Mouse (Mus musculus) midbrain, embryonic 16.5 days (tissue): Measurements from ENCODE around the gene Ptgds. TPM values are rescaled to one million over a fixed set of nuclear protein-coding genes. Genes with fewer than 3 reads are reported as not detected.

Source experiments
- ATAC-seq: fragments of 200-750 bp; cut with Nextera tagmentation; 2 replicates; pipeline ENCODE4 v1.8.0; 2017; ENCODE audit warnings: moderate TSS enrichment
- H3K27ac ChIP-seq: fragments of 300-500 bp; sonication (generic); 2 replicates; pipeline ENCODE4 v1.5.1; 2014; ENCODE audit warnings: mild to moderate bottlenecking, low read length, mixed read lengths
- H3K27me3 ChIP-seq: fragments of 300-500 bp; sonication (generic); 2 replicates; pipeline ENCODE4 v1.6.1; 2014; ENCODE audit warnings: low read depth, low read length, mixed read lengths; ENCODE audit not compliant: control insufficient read depth, insufficient read depth
- H3K36me3 ChIP-seq: fragments of 300-500 bp; sonication (generic); 2 replicates; pipeline ENCODE4 v1.6.1; 2014; ENCODE audit warnings: mild to moderate bottlenecking, low read length, moderate library complexity, mixed read lengths; ENCODE audit not compliant: control insufficient read depth, insufficient read depth
- H3K4me1 ChIP-seq: fragments of 300-500 bp; sonication (generic); 2 replicates; pipeline ENCODE4 v1.6.1; 2014; ENCODE audit warnings: mild to moderate bottlenecking, low read length, mixed read lengths; ENCODE audit not compliant: control insufficient read depth, insufficient read depth
- H3K4me2 ChIP-seq: fragments of 300-500 bp; sonication (generic); 2 replicates; pipeline ENCODE4 v1.6.1; 2014; ENCODE audit warnings: mild to moderate bottlenecking, low read length, mixed read lengths
- H3K4me3 ChIP-seq: fragments of 300-500 bp; sonication (generic); 2 replicates; pipeline ENCODE4 v1.5.1; 2014; ENCODE audit warnings: low read depth, mild to moderate bottlenecking, low read length, moderate library complexity, mixed read lengths
- H3K9ac ChIP-seq: fragments of 300-500 bp; sonication (generic); 2 replicates; pipeline ENCODE4 v1.6.1; 2014; ENCODE audit warnings: low read depth, low read length, mixed read lengths
- H3K9me3 ChIP-seq: fragments of 300-500 bp; sonication (generic); replicated peaks from 2 replicates; pipeline ENCODE4 v1.6.1; 2014; ENCODE audit warnings: mild to moderate bottlenecking, low read length, mixed read lengths; ENCODE audit not compliant: control insufficient read depth, poor library complexity, severe bottlenecking
- WGBS: fragments of 180-500 bp; shearing (Covaris S2); extraction: QIAGEN DNeasy Blood & Tissue Kit; methylation state at CpG from one replicate; pipeline ENCODE4 v1.1.7; 2014; 5-methylcytosine and 5-hydroxymethylcytosine counted together
- polyA plus RNA-seq: library from polyadenylated mRNA; unstranded; fragments of >200 nt; fragmentation: Nextera tagmentation; extraction: Ambion mirVana; gene quantifications from 2 replicates; pipeline ENCODE4 v1.2.1, GENCODE M21; 2015

Ptgds gene
- polyA plus RNA-seq: 465 and 593 TPM in 2 replicates

DNA sequence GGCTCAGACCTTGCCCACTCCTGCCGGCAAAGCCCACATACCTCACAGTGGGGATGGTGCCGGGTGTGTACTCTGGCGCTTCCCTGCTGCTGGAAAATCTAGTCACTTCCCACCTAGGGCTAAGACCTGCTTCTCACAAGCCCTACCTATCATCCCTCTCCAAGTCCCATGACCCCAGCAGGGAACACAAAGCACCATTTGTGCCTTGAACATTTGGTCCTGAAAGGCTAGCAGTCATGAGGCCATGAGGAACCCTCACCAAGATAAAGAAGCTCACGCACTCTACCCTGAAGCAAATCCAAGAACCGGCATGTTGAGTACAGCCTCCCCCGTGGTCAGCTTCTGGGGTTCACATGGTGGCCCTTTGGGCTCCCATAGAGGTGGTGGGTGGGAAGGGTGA is at the start of gene Ptgds:
Gene Ptgds (minus strand): TSS at position 78 of the 400 bp plus-strand sequence.
- Histone ChIP-seq H3K27ac (0 out of 2 replicates have a peak within 1 kb of the TSS, but pooled peaks have one; percentile 15), H3K4me2 (no peak within 1 kb of the TSS), H3K36me3 (no peaks in the 10 kb centered on the region), H3K9ac (no peak within 1 kb of the TSS), H3K9me3 (no peaks in the 10 kb centered on the region), H3K4me3 (no peak within 1 kb of the TSS), H3K27me3 (no peaks in the 10 kb centered on the region), H3K4me1 (no peaks in the 10 kb centered on the region)
- no peak for ATAC-seq
- WGBS: 68% methylated on average over 6 of the region's 6 CpGs

DNA sequence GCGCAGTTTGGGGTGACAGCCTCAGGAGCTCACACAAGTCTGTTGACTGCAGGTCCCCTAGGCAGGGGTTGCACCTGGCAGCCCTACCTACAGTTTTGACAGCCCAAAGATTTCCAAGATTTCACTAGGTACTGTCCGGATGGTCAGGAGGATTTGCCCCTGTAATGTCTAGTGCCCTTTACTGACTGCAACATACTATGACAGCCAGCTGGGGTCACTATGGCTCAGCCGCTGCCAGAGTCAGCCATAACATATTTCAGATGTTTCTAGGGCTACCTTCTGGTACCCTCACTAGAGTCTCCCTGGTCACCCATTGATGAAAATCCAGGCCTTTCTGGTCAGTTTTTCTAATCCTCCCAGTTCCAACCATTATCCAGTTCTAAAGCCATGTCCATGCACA is 40.1 kb upstream of the Ptgds start:
- WGBS: 74% methylated on average over 3 of the region's 3 CpGs
- Histone ChIP-seq H3K4me3 (no peak overlapping the region), H3K27me3 (no peaks in the 10 kb centered on the region), H3K36me3 (peaks cover 8% of the 10 kb centered on the region), H3K4me2 (no peak overlapping the region), H3K9ac (no peak overlapping the region), H3K27ac (no peak overlapping the region), H3K9me3 (no peaks in the 10 kb centered on the region), H3K4me1 (no peaks in the 10 kb centered on the region)
- ATAC-seq: no peak

DNA sequence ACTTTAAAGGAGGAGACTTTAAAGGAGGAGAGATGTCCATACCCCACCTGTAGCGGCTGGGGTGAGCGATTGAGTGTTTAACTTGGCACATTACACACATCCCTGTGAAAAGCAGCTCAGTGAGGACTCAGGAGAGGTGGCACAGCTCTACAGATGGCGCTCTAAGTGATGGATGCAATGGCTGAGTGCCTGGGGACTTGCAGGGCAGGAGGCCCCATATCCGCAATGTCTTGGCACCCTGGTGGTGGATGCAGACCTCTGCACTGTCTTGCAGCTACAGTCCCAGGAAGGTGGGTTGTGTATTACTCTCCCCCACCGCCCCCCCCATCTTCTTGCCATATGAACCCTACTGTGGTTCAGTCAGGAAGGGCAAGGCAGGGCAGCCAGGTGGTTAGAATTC is 37.1 kb upstream of the Ptgds start:
- Histone ChIP-seq H3K27me3 (no peaks in the 10 kb centered on the region), H3K4me3 (no peak overlapping the region), H3K9me3 (no peaks in the 10 kb centered on the region), H3K4me1 (peaks cover 4% of the 10 kb centered on the region), H3K4me2 (no peak overlapping the region), H3K36me3 (peaks cover 23% of the 10 kb centered on the region), H3K27ac (no peak overlapping the region), H3K9ac (no peak overlapping the region)
- WGBS: 31% methylated on average over 5 of the region's 5 CpGs
- no peak for ATAC-seq

DNA sequence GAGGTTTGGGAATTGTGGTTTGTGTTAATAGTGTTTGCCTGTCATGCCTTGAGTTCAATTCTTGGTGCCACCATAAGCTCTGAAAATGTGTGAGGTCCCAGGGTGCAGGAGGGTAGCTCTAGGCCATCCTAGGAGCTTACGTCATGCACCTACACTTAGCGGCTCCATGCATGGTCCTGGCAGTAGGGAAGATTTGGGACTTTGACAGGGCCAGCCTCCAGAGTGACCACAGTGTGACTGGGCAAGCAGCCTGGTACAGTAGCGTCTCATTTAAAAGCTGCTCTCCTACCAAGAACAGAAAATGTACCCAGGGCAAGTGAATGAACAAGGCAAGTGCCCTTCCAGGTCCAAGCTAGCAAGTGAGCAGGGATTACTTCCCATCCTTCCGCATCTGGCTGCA is 36.0 kb upstream of the Ptgds start:
- H3K4me1 ChIP-seq: peaks cover 10% of the 10 kb centered on the region
- H3K4me3 ChIP-seq: no peak overlapping the region
- no peak for ATAC-seq
- no peaks in the 10 kb centered on the region for H3K9me3 ChIP-seq
- no peak overlapping the region for H3K9ac ChIP-seq
- peaks cover 23% of the 10 kb centered on the region for H3K36me3 ChIP-seq
- WGBS: 96% methylated on average over 4 of the region's 4 CpGs
- no peak overlapping the region for H3K4me2 ChIP-seq
- H3K27me3 ChIP-seq: no peaks in the 10 kb centered on the region
- no peak overlapping the region for H3K27ac ChIP-seq

DNA sequence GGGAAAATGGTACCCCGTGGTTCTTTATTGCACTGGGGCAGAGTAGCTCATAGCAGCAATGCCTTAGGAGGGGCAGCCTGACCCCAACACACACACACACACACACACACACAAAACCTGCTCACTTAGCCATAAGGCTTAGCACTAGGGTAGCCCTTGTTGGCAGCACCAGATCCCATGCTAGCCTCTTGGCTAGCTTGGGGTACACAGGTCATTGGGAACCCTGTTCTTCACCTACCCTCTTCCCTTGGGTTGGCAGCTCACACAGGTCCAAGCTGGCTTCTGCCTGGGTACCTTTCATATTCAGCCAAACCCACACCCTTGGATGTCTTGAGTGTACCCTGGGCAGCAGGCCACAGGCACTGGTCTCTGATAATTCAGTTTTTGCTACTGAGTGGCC is 35.2 kb upstream of the Ptgds start:
- peaks cover 10% of the 10 kb centered on the region for H3K4me1 ChIP-seq
- no peak overlapping the region for H3K9ac ChIP-seq
- no peak for ATAC-seq
- peaks cover 23% of the 10 kb centered on the region for H3K36me3 ChIP-seq
- H3K4me3 ChIP-seq: no peak overlapping the region
- no peaks in the 10 kb centered on the region for H3K27me3 ChIP-seq
- H3K27ac ChIP-seq: no peak overlapping the region
- H3K9me3 ChIP-seq: no peaks in the 10 kb centered on the region
- 100% methylated on average over 1 of the region's 1 CpGs for WGBS
- no peak overlapping the region for H3K4me2 ChIP-seq

DNA sequence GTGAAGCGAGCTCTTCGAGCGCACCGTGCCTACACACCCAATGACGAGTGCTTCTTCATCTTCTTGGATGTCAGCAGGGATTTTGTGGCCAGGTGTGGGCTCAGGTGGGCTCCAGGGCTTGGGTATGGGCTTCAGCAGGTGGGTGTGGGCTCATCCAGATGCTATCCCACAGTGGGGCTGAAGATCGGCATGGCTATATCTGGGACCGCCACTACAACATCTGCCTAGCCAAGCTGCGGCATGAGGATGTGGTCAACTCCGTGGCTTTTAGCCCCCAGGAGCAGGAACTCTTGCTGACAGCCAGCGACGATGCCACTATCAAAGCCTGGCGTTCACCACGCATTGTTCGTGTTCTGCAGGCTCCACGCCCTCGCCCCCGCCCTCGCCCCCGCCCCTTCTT is 34.7 kb upstream of the Ptgds start:
- no peak for ATAC-seq
- Histone ChIP-seq H3K9me3 (no peaks in the 10 kb centered on the region), H3K27me3 (no peaks in the 10 kb centered on the region), H3K27ac (no peak overlapping the region), H3K4me1 (peaks cover 10% of the 10 kb centered on the region), H3K4me2 (no peak overlapping the region), H3K4me3 (no peak overlapping the region), H3K9ac (no peak overlapping the region), H3K36me3 (peaks cover 23% of the 10 kb centered on the region)
- WGBS: 93% methylated on average over 19 of the region's 19 CpGs

DNA sequence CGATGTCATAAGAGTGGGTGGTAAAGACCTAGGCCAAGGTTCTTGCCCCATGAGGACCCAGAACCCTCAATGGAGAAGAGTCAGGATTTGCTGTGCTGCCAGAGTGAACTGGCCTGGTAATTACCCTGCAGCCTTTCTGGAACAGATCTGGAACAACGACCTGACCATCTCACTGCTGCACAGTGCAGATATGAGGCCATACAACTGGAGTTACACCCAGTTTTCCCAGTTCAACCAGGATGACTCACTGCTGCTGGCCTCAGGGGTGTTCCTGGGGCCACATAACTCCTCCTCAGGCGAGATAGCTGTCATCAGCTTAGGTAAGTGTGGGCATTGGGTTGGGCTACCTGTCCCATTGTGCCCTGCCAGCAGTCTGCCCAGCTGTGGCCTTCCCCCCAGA is 32.9 kb upstream of the Ptgds start:
- Histone ChIP-seq H3K9ac (no peak overlapping the region), H3K27ac (no peak overlapping the region), H3K4me2 (no peak overlapping the region), H3K4me3 (no peak overlapping the region), H3K36me3 (peaks cover 23% of the 10 kb centered on the region), H3K27me3 (no peaks in the 10 kb centered on the region), H3K9me3 (no peaks in the 10 kb centered on the region), H3K4me1 (peaks cover 10% of the 10 kb centered on the region)
- ATAC-seq: no peak
- WGBS: 80% methylated on average over 3 of the region's 3 CpGs

DNA sequence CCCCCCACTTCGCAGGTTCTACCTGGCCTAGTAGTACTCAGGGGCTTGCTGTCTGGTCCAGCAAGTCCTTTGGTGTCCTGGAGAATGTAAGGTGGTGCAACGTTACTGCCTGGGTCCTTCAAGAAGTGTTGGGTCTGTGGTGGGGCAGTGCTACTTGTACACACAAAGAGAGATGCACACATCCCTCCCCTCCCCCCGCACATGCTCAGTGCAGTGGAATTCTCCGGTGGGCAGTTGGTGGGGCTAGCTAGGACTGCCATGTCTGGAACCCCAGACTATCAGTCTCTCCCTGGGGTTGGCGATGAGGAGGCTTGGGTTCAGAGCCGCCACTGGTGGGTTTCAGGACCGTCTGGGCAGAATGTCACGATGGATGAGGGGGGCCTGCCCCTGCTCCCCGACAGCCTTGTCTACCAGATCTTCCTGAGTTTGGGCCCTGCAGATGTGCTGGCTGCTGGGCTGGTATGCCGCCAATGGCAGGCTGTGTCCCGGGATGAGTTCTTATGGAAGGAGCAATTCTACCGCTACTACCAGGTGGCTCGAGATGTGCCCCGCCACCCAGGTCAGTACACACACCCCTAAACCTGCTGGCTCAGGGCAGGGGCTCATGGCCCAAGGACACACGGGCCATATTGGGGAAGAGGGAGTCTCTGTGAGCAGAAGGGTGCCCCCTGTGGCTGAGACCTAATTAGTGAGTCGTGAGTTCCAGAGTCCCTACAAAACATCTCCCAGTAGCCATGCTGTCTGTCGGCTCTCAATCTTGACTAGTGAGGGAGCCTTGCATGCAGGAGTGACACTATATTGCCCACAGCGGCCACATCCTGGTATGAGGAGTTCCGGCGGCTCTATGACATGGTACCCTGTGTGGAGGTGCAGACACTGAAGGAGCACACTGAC is 32.0 kb upstream of the Ptgds start, which contains the start of gene C8g:
Gene C8g (minus strand): TSS at position 127 of the 894 bp plus-strand sequence.
- Histone ChIP-seq H3K9ac (peak within 1 kb of the TSS; percentile 87), H3K4me3 (peak within 1 kb of the TSS; percentile 70), H3K27ac (peak within 1 kb of the TSS; percentile 87), H3K27me3 (no peaks in the 10 kb centered on the region), H3K4me2 (peak within 1 kb of the TSS; percentile 79), H3K36me3 (peaks cover 23% of the 10 kb centered on the region), H3K9me3 (no peaks in the 10 kb centered on the region), H3K4me1 (peaks cover 10% of the 10 kb centered on the region)
- 78% methylated on average over 20 of the region's 20 CpGs for WGBS
- ATAC-seq: 0 out of 2 replicates have a peak, but pooled peaks have one; percentile 2
